Mouse (Mus musculus) thymus, adult 18-20 months (tissue): ENCODE measurements around the gene Hadhb.

Experiments used
- DNase-seq, 2 experiments: peaks; one replicate each; pipeline ENCODE4 v3.0.0; 2022; ENCODE audit warnings: mixed read lengths in 2 of 2

The Hadhb gene

GRCm38 (mm10) chr5:30128680-30129079 lies 26.4 kb upstream of the Hadhb start:
- no peak for DNase-seq

DNA sequence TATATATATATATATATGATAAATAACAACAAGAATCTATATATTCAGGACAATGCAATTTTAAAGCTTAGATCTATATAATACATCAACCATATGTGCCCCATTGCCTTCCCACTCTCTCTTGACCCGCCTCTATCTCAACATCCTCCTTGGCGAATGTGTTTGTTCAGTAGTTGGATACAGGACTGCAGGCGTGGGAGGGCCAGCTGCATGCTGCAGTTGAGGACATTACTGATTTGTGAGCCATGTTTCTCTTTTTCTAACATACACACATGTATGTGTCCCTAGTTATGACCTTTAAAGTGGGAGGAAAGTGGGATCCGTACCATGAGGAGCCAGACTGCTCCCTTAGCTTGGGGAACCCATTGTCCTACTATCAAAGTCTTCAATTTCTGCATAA lies 23.8 kb upstream of the Hadhb start:
- no peak for DNase-seq

- DNase-seq = no peak
Measured at GRCm38 (mm10) chr5:30132173-30132572, 22.9 kb upstream of the Hadhb start.

- DNase-seq = no peak
Measured at GRCm38 (mm10) chr5:30135711-30136231, 19.3 kb upstream of the Hadhb start.

- no peak for DNase-seq
Measured at GRCm38 (mm10) chr5:30137271-30137670, 17.8 kb upstream of the Hadhb start.

DNA sequence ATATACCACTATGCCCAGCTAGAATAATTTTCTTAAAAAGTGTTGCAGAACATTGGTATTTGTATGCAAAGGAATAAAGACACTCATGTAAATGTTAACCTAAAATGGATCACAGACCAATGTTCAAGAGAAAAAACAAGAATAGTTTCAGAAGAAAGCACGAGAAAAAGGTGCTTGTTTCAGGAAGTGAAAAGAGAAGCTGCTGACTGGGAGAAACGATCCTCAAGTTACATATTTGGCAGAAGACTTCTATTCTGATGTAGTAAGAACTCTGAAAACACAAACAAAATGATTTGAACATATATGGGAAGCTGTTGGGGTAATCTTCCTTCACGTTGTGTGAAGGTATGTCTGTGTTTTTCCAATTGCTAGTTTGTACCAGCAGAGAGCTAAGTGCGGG lies 16.9 kb upstream of the Hadhb start:
- DNase-seq = no peak

DNA sequence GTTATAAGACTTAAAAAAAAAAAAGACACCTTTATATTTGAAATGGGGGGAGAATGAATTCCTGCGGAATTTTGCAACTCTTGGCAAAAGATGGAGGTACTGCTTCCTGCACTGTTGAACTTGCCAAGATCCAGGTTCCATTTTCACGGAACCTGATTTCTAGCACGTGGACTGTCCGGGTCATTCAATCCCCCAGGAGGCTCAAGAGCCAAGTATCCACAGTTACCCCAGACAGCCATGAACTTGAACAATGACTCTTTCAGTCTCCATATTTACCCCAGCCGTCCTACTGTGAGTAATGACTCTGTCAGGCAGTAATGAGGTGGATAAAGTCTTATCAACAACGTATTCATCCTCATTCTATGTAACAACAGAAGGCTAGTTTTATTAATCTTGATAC lies 8.5 kb upstream of the Hadhb start:
- no peak for DNase-seq

GRCm38 (mm10) chr5:30148133-30148920 lies 6.7 kb upstream of the Hadhb start:
- DNase-seq = no peak

DNA sequence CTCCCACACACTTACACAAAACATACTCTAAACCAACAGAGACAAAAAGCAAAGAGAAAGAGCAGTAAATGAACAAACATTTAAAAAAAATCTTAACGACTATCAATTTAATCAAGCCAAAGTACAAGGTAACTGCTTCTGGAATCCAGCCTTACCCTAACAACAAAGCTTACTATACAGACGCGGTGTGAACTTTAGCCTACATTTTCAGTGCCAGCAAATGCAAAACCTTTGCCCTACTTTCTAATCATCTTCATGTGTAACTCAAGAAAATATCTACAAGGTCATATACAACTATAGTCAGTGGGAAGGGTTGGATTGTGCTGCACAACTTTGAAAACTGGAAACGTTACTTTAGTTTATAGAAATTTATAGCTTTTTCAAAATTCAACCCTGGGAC lies 3.0 kb upstream of the Hadhb start:
- DNase-seq = no peak

- DNase-seq = no peak
Measured at GRCm38 (mm10) chr5:30152413-30152812, 2.6 kb upstream of the Hadhb start.

- no peak for DNase-seq
Measured at GRCm38 (mm10) chr5:30153222-30153621, 1.8 kb upstream of the Hadhb start.

GRCm38 (mm10) chr5:30154013-30154412 lies 1.0 kb upstream of the Hadhb start:
- no peak for DNase-seq

DNA sequence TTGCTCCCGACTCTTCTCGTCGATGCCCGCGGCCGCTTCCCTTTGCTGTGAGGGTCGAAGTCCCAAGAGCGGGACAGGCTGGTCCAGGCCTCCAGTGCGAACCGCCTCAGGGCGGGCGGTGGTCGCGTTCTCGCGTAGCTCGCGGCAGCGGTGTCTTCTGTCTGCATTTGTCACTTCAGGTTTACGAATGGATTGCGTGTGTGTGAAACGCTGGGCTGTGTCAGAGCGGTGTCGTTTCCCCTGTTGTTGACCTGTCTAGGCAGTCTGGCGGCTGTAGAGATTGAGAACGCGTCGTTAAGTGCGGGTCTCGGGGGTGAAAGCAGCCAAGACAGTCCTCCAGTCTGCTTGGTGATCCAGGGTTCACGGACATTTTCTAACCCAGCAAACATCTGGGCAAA lies 346 bp downstream of the Hadhb start:
- no peak for DNase-seq

- no peak for DNase-seq
Measured at GRCm38 (mm10) chr5:30155821-30156629, 977 bp downstream of the Hadhb start.

DNA sequence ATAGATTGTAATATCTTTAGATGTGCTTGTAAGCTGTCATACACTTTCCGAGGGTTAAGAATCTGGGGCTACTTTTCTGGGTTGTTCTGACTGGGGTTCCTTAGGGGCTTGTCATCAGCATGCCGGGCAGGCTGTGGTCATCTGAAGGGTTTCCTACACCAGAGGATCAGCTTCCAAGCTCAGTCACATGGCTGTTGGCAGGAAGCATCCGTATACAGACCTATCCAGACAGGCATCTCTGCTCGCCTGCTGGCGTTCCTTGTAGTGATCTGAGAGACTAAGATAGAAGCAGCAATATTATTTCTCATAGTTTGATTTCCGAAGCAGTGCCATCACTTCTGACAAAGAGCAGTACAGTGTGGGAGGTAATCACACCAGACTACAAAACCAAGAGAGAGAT lies 4.6 kb downstream of the Hadhb start:
- no peak for DNase-seq

DNA sequence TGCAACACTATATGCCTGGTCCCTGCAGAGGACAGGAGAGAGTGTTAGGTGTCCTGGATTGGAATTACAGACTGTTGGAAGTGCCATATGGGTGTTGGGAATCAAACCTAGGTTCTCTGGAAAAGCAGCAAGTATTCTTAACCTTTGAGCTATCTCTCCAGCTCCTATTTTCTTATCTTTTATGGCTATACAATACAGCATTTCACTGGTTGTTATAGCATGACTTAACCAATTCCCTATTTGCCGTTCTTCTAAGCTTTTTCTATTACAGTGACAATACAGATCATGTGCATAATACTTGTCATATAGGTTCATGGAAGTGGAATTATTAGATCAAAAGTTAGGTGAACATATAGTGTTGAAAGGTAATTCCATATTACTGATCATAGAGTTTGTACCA lies 6.8 kb downstream of the Hadhb start:
- DNase-seq = no peak

DNA sequence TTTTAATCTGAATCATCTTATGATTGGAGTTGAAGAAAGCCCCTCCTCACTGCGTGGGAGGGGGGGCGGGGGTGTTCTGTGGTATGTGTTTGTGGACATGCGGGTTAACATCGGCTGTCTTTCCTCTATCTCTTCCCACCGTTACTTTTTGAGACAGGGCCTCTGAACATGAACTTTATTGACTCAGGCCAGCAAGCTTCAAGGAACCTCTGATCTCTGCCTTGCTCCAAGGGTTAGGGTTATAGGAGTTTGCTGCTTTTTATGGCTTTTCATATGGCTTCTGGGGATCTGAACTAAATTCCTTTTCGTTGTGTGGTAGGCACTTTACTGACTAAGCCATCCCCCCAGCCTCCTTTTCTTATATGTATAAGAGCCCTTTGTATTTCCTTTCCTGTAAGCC lies 7.3 kb downstream of the Hadhb start:
- DNase-seq = no peak

GRCm38 (mm10) chr5:30165234-30165946 lies 10.3 kb downstream of the Hadhb start:
- DNase-seq = no peak

GRCm38 (mm10) chr5:30170303-30170940 lies 15.4 kb downstream of the Hadhb start:
- DNase-seq = no peak

GRCm38 (mm10) chr5:30172115-30172514 lies 17.1 kb downstream of the Hadhb start:
- DNase-seq = no peak

DNA sequence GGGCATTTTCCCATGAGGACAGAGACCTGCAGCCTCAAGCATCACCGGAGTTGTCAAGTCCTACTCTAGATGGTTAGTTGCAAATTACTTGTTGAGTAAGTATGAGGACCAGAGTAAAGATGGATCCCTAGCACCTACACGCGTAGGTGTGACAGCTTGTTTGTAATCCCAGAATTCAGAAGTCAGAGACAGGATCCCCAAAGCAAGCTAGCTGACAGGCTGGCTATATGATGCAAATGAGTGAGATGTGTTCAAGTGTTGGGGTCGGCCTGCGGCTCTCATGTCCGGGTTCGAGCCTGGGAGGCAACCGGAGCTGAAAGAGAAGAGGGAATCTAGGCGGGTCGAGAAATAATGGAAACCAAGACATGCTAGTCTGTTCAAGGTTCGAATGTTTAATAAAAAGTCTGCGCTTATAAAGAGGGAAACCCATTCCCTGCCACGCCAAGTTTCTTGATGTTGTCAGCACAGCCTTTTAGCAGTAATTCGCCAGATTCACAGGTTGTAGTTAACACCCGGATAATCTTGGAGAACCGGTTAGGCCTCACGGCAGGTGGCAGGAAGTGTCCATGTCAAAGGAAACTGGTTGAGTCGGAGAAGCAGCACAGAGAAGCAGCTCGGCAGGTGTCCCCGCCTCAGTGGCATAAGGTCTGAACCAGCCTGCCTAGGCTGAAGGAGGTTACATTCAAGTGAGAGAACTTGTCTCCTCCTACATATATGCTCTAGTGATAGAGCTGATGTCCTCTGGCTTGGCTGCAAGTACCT lies 18.1 kb downstream of the Hadhb start:
- no peak for DNase-seq

GRCm38 (mm10) chr5:30175811-30176210 lies 20.8 kb downstream of the Hadhb start:
- no peak for DNase-seq
